Mouse (Mus musculus) neural tube, embryonic 13.5 days (tissue): ENCODE results near the gene Tbx6. TPM values are rescaled to one million over a fixed set of nuclear protein-coding genes. Genes with fewer than 3 reads are reported as not detected.
A peak's percentile ranks its signal among the peaks of the same experiment; 100 is the strongest.

ENCODE experiments used
- ATAC-seq: fragments of 200-750 bp; cut with Nextera tagmentation; 2 replicates; pipeline ENCODE4 v1.8.0; 2017; ENCODE audit warnings: low read depth, mild to moderate bottlenecking, moderate TSS enrichment, moderate library complexity
- H3K27ac ChIP-seq: fragments of 300-500 bp; sonication (generic); replicated peaks from 2 replicates; pipeline ENCODE4 v1.5.1; 2015; ENCODE audit warnings: moderate library complexity, mild to moderate bottlenecking, inconsistent platforms
- H3K27me3 ChIP-seq: fragments of 300-500 bp; sonication (generic); 2 replicates; pipeline ENCODE4 v1.6.1; 2015; ENCODE audit warnings: mild to moderate bottlenecking, inconsistent platforms
- H3K36me3 ChIP-seq: fragments of 300-500 bp; sonication (generic); 2 replicates; pipeline ENCODE4 v1.6.1; 2015; ENCODE audit warnings: mild to moderate bottlenecking, inconsistent platforms
- H3K4me1 ChIP-seq: fragments of 300-500 bp; sonication (generic); replicated peaks from 2 replicates; pipeline ENCODE4 v1.6.1; 2015; ENCODE audit warnings: inconsistent platforms
- H3K4me2 ChIP-seq: fragments of 300-500 bp; sonication (generic); 2 replicates; pipeline ENCODE4 v1.6.1; 2015; ENCODE audit warnings: inconsistent platforms, mild to moderate bottlenecking, moderate library complexity
- H3K4me3 ChIP-seq: fragments of 300-500 bp; sonication (generic); 2 replicates; pipeline ENCODE4 v1.5.1; 2015; ENCODE audit warnings: mild to moderate bottlenecking, inconsistent platforms
- H3K9ac ChIP-seq: fragments of 300-500 bp; sonication (generic); 2 replicates; pipeline ENCODE4 v1.6.1; 2015; ENCODE audit warnings: moderate library complexity, mild to moderate bottlenecking, inconsistent platforms
- H3K9me3 ChIP-seq: fragments of 300-500 bp; sonication (generic); 2 replicates; pipeline ENCODE4 v1.6.1; 2016; ENCODE audit warnings: inconsistent platforms
- WGBS: fragments of 180-500 bp; shearing (Covaris S2); methylation state at CpG from one replicate; pipeline ENCODE4 v1.1.7; 2015; 5-methylcytosine and 5-hydroxymethylcytosine counted together
- polyA plus RNA-seq: library from polyadenylated mRNA; unstranded; fragments of >200 nt; fragmentation: Nextera tagmentation; extraction: Ambion mirVana; gene quantifications from 2 replicates; pipeline ENCODE4 v1.2.1, GENCODE M21; 2015

Tbx6 gene
- polyA plus RNA-seq, 1 experiment from 2014 or later, result 0.25 TPM

DNA sequence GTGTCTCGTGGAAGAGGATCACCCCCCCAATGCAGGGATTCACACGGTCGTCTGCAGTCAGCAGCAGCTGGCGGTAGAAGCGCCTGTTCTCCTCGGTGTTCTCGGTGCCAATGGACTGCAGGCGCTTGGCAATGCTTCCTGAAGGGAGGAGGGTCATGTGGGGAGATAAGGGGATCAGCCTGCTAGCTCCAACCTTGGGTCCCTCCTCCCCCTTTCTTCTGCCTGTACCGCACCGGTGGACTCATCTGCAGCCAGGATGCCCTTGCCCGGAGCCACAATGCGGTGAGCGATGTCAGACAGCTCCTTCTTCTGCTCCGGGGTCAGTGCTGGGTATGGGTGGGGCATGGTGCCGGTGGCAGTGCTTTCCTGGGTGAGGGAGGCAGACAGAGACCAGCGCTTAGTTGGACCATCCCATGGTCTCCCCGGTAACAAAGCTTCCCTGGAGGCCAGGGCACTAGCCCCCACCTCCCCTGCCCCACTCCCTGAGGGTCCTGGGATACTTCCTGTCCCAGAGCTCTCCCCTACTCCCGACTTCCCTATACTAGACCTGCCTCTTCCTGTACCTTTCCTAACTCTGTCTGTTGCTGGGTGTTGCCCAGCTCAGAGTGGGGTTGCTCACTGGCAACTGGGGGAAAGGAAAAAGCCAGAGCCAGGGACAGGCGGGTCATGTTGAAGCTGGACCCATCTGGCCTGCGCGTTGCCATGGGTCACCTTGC is 16.3 kb downstream of the Tbx6 start, which contains the start of gene Fam57b:
Gene Fam57b (plus strand): TSS at position 258 of the 716 bp plus-strand sequence.
- H3K27ac ChIP-seq, result peak within 1 kb of the TSS; percentile 96
- 28% methylated on average over 21 of the region's 21 CpGs for WGBS
- peak within 1 kb of the TSS; percentile 88 for H3K4me3 ChIP-seq
- no peaks in the 10 kb centered on the region for H3K27me3 ChIP-seq
- H3K4me2 ChIP-seq, result peak within 1 kb of the TSS; percentile 87
- H3K4me1 ChIP-seq, result peaks cover 51% of the 10 kb centered on the region
- peaks cover 32% of the 10 kb centered on the region for H3K36me3 ChIP-seq
- H3K9me3 ChIP-seq, result no peaks in the 10 kb centered on the region
- H3K9ac ChIP-seq, result peak within 1 kb of the TSS; percentile 93
- ATAC-seq, result no peak

DNA sequence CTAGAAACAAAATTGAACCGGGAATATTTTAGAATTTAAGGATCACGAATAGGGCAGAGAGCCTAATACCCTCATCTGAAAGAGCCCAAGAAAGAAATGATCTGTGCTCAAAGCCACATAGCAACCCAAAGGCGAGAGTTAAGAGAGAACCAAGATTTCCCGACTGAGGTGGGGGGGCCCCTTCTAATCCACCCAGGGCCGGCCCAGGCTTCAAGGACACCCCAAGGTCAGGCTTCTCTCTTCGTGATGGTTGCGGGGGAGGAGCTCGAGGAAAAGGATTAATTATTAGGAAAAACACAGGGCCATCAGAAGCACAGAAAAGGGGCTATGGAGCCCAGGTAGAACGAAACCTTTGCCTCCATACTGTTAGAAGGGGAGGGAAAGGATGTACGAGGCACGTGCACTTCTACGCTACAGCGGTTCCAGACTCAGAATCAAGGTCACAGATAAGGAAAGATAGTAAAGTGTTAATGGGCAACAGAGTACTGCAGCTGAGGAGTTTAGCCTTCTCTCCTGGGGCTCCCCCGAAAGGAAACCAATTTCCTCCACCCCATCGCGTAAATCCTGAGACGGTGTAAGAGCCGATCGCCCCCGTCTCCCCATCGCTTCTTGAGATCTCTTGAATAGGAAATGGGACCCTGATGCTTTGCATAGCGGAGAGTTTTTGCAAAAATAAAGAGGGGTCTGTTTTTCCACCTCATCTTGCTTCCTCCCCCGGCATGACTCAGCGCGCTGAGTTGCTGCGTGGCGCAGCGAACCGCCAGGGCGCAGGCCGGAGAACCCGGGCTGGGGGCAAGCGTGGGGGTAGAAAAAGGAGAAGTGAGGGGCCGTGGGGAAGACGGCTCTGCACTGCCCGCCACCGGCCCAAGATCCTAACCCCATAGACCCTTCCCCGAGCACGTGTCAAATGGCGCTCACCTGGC is 17.1 kb downstream of the Tbx6 start:
- peak overlapping the region; percentile 93 for H3K9ac ChIP-seq
- H3K36me3 ChIP-seq, result peaks cover 38% of the 10 kb centered on the region

GRCm38 (mm10) chr7:126799050-126799467 is 17.8 kb downstream of the Tbx6 start:
- Histone ChIP-seq H3K36me3 (peaks cover 38% of the 10 kb centered on the region), H3K9ac (peak overlapping the region; percentile 93), H3K4me2 (peak overlapping the region; percentile 87), H3K27me3 (no peaks in the 10 kb centered on the region), H3K4me3 (peak overlapping the region; percentile 88), H3K4me1 (peaks cover 44% of the 10 kb centered on the region), H3K27ac (peak overlapping the region; percentile 96), H3K9me3 (no peaks in the 10 kb centered on the region)
- WGBS, result 0% methylated on average over 33 of the region's 36 CpGs
- ATAC-seq, result peak; percentile 96

More for the DNA sequence above, 17.1 kb downstream of the Tbx6 start:
- Histone ChIP-seq H3K9me3 (no peaks in the 10 kb centered on the region), H3K4me1 (peaks cover 44% of the 10 kb centered on the region), H3K27ac (peak overlapping the region; percentile 96), H3K27me3 (no peaks in the 10 kb centered on the region), H3K4me2 (peak overlapping the region; percentile 87), H3K4me3 (peak overlapping the region; percentile 88)
- no peak for ATAC-seq
- 1% methylated on average over 40 of the region's 40 CpGs for WGBS

DNA sequence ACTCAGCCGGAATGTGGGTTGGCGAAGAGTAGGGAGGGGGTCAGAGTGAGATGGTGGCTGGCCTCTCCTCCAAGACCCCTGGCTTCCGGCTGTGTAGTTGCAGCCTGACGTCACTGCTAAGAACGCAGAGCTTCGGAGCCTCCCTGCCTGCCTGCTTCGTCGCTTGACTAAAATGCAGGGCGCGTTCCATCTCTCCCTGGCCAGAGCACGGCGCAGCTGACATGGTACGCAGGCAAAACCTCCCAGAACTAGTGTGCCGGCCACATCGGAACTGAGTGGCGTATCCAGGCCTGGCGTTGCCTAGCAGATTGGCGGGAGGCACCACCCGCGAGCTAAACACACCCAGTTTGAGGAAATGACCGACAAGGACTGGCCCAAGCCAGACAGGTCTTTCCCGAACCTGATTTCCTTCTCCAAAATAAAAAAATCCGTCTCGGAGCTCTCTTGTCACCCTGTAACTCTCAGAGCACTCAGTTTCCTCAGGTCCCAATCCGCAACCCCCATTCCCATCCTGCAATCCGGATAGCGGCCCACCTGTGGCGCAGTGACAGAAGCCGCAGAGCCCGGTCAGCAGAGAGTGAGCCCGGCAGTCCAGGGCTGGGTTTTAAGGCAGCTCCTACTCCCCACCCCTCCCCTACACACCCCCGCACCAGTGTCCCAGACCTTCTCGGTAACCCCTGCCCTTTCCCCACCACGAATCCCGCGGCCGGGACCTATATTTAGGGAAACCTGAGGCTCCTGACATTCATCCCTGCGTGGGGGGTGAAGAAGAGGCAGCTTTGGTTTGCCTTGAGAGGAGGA is 18.4 kb downstream of the Tbx6 start:
- H3K9ac ChIP-seq, result peak overlapping the region; percentile 85
- H3K27me3 ChIP-seq, result no peaks in the 10 kb centered on the region
- peak overlapping the region; percentile 87 for H3K4me2 ChIP-seq
- peak; percentile 93 for ATAC-seq
- H3K36me3 ChIP-seq, result peaks cover 36% of the 10 kb centered on the region
- peaks cover 44% of the 10 kb centered on the region for H3K4me1 ChIP-seq
- no peaks in the 10 kb centered on the region for H3K9me3 ChIP-seq
- peak overlapping the region; percentile 96 for H3K27ac ChIP-seq
- peak overlapping the region; percentile 88 for H3K4me3 ChIP-seq
- WGBS, result 1% methylated on average over 37 of the region's 38 CpGs

DNA sequence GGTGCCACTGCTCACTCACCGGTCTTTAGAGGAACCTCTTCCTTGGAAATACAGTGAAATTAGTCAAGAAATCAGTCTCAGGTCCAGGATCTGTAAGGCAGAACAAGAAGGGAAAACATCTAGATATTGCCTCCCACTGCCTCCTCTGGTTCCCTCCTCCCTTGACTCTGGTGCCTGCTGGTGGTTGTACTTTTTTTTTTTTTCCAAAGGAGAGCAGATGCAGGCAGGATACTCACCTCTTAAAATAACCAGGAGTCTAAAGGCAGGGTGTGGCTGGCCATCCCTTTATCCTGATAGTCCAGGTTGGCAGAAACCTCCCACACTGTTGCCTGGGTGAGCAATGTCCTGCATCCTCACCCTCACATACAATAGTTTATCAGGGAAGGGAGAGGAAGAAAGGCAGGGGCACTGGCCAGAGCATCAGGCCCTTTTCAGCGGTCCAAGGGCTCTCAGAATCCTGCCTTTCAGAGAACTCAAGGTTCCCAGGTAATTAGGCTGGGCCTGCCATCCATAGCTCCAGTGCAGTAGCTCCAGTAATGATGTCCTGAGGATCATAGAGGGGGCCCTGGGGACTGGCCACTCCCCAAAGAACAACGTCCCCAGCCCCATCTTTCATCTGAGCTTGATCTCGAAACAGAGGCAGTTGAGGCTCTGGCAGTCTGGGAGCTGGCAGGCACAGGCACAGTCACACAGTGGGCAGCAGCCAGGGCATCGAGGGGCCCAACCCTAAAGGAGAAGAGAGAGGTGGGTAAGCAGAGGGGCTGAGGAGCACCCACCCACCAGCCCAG is 19.2 kb downstream of the Tbx6 start:
- H3K36me3 ChIP-seq, result peaks cover 28% of the 10 kb centered on the region
- H3K27me3 ChIP-seq, result no peaks in the 10 kb centered on the region
- H3K4me1 ChIP-seq, result peaks cover 44% of the 10 kb centered on the region
- WGBS, result 36% methylated on average over 5 of the region's 5 CpGs
- ATAC-seq, result no peak
- peak overlapping the region; percentile 87 for H3K4me2 ChIP-seq
- peak overlapping the region; percentile 88 for H3K4me3 ChIP-seq
- H3K9ac ChIP-seq, result peak overlapping the region; percentile 85
- H3K9me3 ChIP-seq, result no peaks in the 10 kb centered on the region
- peak overlapping the region; percentile 96 for H3K27ac ChIP-seq

DNA sequence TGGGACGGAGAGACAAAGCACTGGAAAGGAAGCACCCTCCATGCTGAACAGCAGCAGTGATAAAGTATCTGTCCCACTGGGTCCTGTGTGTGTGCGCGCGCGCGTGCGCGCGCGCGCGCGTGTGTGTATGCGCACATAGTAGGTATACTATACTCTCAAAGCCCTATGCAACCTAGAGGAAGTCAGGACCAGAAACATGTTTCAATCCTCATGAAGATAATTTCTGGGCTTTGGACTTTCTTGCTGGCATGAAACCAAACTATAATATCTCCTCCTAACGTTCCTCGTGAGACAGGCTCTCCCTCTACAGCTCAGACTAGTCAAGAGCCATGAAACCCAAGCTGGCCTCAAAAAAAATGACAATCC is 19.8 kb downstream of the Tbx6 start:
- Histone ChIP-seq H3K4me2 (no peak overlapping the region), H3K27ac (no peak overlapping the region), H3K4me1 (peaks cover 38% of the 10 kb centered on the region), H3K9ac (no peak overlapping the region), H3K27me3 (no peaks in the 10 kb centered on the region), H3K36me3 (peaks cover 22% of the 10 kb centered on the region), H3K4me3 (no peak overlapping the region), H3K9me3 (no peaks in the 10 kb centered on the region)
- ATAC-seq, result no peak
- WGBS, result 95% methylated on average over 16 of the region's 16 CpGs

DNA sequence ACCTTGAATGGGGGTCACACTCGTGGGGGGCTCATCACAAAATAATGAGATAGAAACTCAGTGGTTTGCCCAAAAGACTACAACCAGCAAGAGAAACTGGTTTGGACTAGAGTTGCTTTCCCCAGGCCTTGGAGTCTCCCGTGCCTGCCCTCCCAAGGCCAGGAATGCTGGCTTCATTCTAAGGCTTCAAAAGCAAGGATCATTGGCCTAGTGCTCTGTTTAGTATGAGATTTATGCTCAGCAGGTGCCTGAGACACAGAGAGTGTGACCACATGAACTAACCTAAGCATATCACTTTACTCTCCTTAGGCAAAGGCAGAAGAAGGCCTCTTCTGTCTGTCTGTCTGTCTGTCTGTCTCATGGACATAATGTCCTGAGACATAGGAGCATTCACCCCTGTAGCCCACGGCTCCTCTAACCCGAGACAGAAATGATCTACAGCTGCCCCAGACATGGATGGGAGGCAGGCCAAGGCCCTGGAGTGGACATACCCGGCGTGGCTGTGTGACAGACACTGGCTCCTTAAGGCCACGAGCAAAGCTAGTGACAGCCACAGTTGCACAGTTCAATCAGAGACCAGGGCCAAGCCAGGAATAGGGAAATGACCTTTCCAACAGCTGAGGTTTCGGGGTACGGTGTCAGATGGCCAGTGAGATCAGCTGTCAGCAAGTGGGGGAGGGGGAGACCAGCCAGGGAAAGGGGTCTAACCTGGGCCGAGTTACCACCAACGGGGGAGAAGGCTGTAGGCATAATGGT is 21.0 kb downstream of the Tbx6 start:
- Histone ChIP-seq H3K9ac (no peak overlapping the region), H3K27ac (no peak overlapping the region), H3K36me3 (0 out of 2 replicates have a peak, but pooled peaks cover 10% of the 10 kb centered on the region), H3K27me3 (no peaks in the 10 kb centered on the region), H3K9me3 (no peaks in the 10 kb centered on the region), H3K4me3 (no peak overlapping the region), H3K4me1 (peaks cover 25% of the 10 kb centered on the region), H3K4me2 (no peak overlapping the region)
- ATAC-seq, result no peak
- 88% methylated on average over 11 of the region's 11 CpGs for WGBS

- ATAC-seq, result no peak
- WGBS, result 92% methylated on average over 6 of the region's 6 CpGs
- Histone ChIP-seq H3K36me3 (0 out of 2 replicates have a peak, but pooled peaks cover 10% of the 10 kb centered on the region), H3K4me3 (no peak overlapping the region), H3K4me2 (no peak overlapping the region), H3K27ac (no peak overlapping the region), H3K27me3 (no peaks in the 10 kb centered on the region), H3K9me3 (no peaks in the 10 kb centered on the region), H3K9ac (no peak overlapping the region), H3K4me1 (peaks cover 25% of the 10 kb centered on the region)
Observed at GRCm38 (mm10) chr7:126803181-126803580, 21.9 kb downstream of the Tbx6 start.

- no peaks in the 10 kb centered on the region for H3K27me3 ChIP-seq
- H3K9me3 ChIP-seq, result no peaks in the 10 kb centered on the region
- no peak for ATAC-seq
- H3K36me3 ChIP-seq, result 0 out of 2 replicates have a peak, but pooled peaks cover 10% of the 10 kb centered on the region
- no peak overlapping the region for H3K27ac ChIP-seq
- H3K4me1 ChIP-seq, result peaks cover 28% of the 10 kb centered on the region
- H3K9ac ChIP-seq, result no peak overlapping the region
- H3K4me2 ChIP-seq, result no peak overlapping the region
- no peak overlapping the region for H3K4me3 ChIP-seq
Observed at GRCm38 (mm10) chr7:126803751-126804150, 22.5 kb downstream of the Tbx6 start.

DNA sequence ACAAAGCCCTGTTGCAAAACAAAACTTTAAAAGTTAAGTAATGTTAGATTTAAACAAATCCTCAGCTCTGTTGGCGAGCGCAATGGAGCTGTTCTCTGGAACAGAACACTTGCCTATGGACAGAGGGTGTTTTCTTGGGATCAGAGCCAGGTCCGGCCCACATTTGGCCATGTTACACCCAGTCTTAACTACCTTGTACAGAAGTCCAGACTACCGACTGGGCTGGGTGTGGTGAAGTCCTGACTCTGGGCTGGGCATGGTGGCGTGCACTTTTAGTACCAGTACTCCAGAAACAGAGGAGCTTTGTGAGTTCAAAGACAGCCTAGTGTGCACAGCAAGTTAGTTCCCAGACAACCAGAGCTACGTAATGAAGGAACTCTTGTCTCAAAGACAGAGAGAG is 25.7 kb downstream of the Tbx6 start:
- WGBS, result 83% methylated on average over 6 of the region's 6 CpGs
- no peaks in the 10 kb centered on the region for H3K9me3 ChIP-seq

More for the DNA sequence above, 25.7 kb downstream of the Tbx6 start:
- H3K4me1 ChIP-seq, result peaks cover 23% of the 10 kb centered on the region
- no peak overlapping the region for H3K4me3 ChIP-seq
- no peak overlapping the region for H3K27ac ChIP-seq
- no peaks in the 10 kb centered on the region for H3K27me3 ChIP-seq
- no peak for ATAC-seq
- no peak overlapping the region for H3K4me2 ChIP-seq
- 0 out of 2 replicates have a peak, but pooled peaks cover 10% of the 10 kb centered on the region for H3K36me3 ChIP-seq
- 0 out of 2 replicates have a peak overlapping the region, but pooled peaks have one; percentile 84 for H3K9ac ChIP-seq
